Mouse (Mus musculus): ENCODE data around the gene Plxna4.

- no peak for TF ChIP-seq CTCF (IDR thresholded peaks at IDR 0.05; ENCODE audit: insufficient read depth, low read depth, low read length)
- TF ChIP-seq POLR2A (IDR thresholded peaks at IDR 0.05; ENCODE audit: insufficient read depth, low read depth, low read length) = no peak
Observed at GRCm38 (mm10) chr6:32398261-32398660, 189.7 kb downstream of the Plxna4 start.

All from olfactory bulb, adult 2 months (tissue).